Mouse (Mus musculus): ENCODE measurements around the gene Dbnl. TPM values are rescaled to one million over a fixed set of nuclear protein-coding genes. Genes with fewer than 3 reads are reported as not detected.
A peak's percentile ranks its signal among the peaks of the same experiment; 100 is the strongest.

Gene Dbnl
- polyA plus RNA-seq, 1 experiment: 21.8 TPM

- Histone ChIP-seq H3K4me1 (ENCODE audit: control insufficient read depth, insufficient read depth, insufficient read length, low read length) (no peaks in the 10 kb centered on the region), H3K27ac (replicated peaks; ENCODE audit: low read depth, low read length) (peak within 1 kb of the TSS; percentile 40; the same call in 1 of the 2 replicates), H3K4me3 (ENCODE audit: insufficient read depth, low read depth, low read length) (peak within 1 kb of the TSS; percentile 66)
Observed at GRCm38 (mm10) chr11:5837251-5838246, 49.3 kb downstream of the Dbnl start, which contains the start of gene Polm. Gene Polm, minus strand, starts transcription at chr11:5838016.

- Histone ChIP-seq H3K4me3 (ENCODE audit: insufficient read depth, low read depth, low read length) (no peak overlapping the region), H3K27ac (replicated peaks; ENCODE audit: low read depth, low read length) (no peak overlapping the region), H3K4me1 (ENCODE audit: control insufficient read depth, insufficient read depth, insufficient read length, low read length) (no peaks in the 10 kb centered on the region)
Observed at GRCm38 (mm10) chr11:5840346-5840745, 52.1 kb downstream of the Dbnl start.

GRCm38 (mm10) chr11:5841751-5842150 lies 53.5 kb downstream of the Dbnl start:
- Histone ChIP-seq H3K4me3 (ENCODE audit: insufficient read depth, low read depth, low read length) (no peak overlapping the region), H3K4me1 (ENCODE audit: control insufficient read depth, insufficient read depth, insufficient read length, low read length) (no peaks in the 10 kb centered on the region), H3K27ac (replicated peaks; ENCODE audit: low read depth, low read length) (no peak overlapping the region)

GRCm38 (mm10) chr11:5843131-5843530 lies 54.8 kb downstream of the Dbnl start:
- H3K27ac ChIP-seq (replicated peaks; ENCODE audit: low read depth, low read length): no peak overlapping the region
- no peaks in the 10 kb centered on the region for H3K4me1 ChIP-seq (ENCODE audit: control insufficient read depth, insufficient read depth, insufficient read length, low read length)
- no peak overlapping the region for H3K4me3 ChIP-seq (ENCODE audit: insufficient read depth, low read depth, low read length)

- H3K4me3 ChIP-seq (ENCODE audit: insufficient read depth, low read depth, low read length): no peak overlapping the region
- H3K4me1 ChIP-seq (ENCODE audit: control insufficient read depth, insufficient read depth, insufficient read length, low read length): no peaks in the 10 kb centered on the region
- no peak overlapping the region for H3K27ac ChIP-seq (replicated peaks; ENCODE audit: low read depth, low read length)
Observed at GRCm38 (mm10) chr11:5846639-5847345, 58.5 kb downstream of the Dbnl start.

- Histone ChIP-seq H3K4me1 (ENCODE audit: control insufficient read depth, insufficient read depth, insufficient read length, low read length) (no peaks in the 10 kb centered on the region), H3K4me3 (ENCODE audit: insufficient read depth, low read depth, low read length) (no peak overlapping the region), H3K27ac (replicated peaks; ENCODE audit: low read depth, low read length) (no peak overlapping the region)
Observed at GRCm38 (mm10) chr11:5848741-5849140, 60.5 kb downstream of the Dbnl start.

- H3K4me1 ChIP-seq (ENCODE audit: control insufficient read depth, insufficient read depth, insufficient read length, low read length): no peaks in the 10 kb centered on the region
- H3K27ac ChIP-seq (replicated peaks; ENCODE audit: low read depth, low read length): no peak overlapping the region
- H3K4me3 ChIP-seq (ENCODE audit: insufficient read depth, low read depth, low read length): no peak overlapping the region
Observed at GRCm38 (mm10) chr11:5849316-5849715, 61.0 kb downstream of the Dbnl start.

GRCm38 (mm10) chr11:5850452-5850851 lies 62.2 kb downstream of the Dbnl start:
- H3K4me1 ChIP-seq (ENCODE audit: control insufficient read depth, insufficient read depth, insufficient read length, low read length): no peaks in the 10 kb centered on the region
- H3K27ac ChIP-seq (replicated peaks; ENCODE audit: low read depth, low read length): no peak overlapping the region
- no peak overlapping the region for H3K4me3 ChIP-seq (ENCODE audit: insufficient read depth, low read depth, low read length)

Other genes with a start within 250 kb of the Dbnl start
- gene Ccdc117, start 246.3 kb upstream of the Dbnl start, polyA plus RNA-seq (2012; ENCODE audit: insufficient read depth, insufficient read length, missing spikeins): 6.7 and 15.8 TPM in 2 replicates
- gene Ankrd36, start 218.8 kb upstream of the Dbnl start, polyA plus RNA-seq (2012; ENCODE audit: insufficient read depth, insufficient read length, missing spikeins): not detected in 2 replicates
- 191 and 238 TPM in 2 replicates for gene Mrps24, start 72.8 kb upstream of the Dbnl start, polyA plus RNA-seq (2012; ENCODE audit: insufficient read depth, insufficient read length, missing spikeins)
- gene Urgcp, start 26.1 kb upstream of the Dbnl start, polyA plus RNA-seq (2012; ENCODE audit: insufficient read depth, insufficient read length, missing spikeins): 30.8 and 34.1 TPM in 2 replicates
- gene Pgam2, start 15.2 kb downstream of the Dbnl start, polyA plus RNA-seq (2012; ENCODE audit: insufficient read depth, insufficient read length, missing spikeins): 40.4 and 46.7 TPM in 2 replicates
- 2.1 and 2.9 TPM in 2 replicates for gene Polm, start 49.5 kb downstream of the Dbnl start, polyA plus RNA-seq (2012; ENCODE audit: insufficient read depth, insufficient read length, missing spikeins)
- 9.8 and 10.7 TPM in 2 replicates for gene Aebp1, start 73.5 kb downstream of the Dbnl start, polyA plus RNA-seq (2012; ENCODE audit: insufficient read depth, insufficient read length, missing spikeins)
- gene Pold2, start 89.8 kb downstream of the Dbnl start, polyA plus RNA-seq (2012; ENCODE audit: insufficient read depth, insufficient read length, missing spikeins): 33.6 and 43.7 TPM in 2 replicates
- gene Myl7, start 110.3 kb downstream of the Dbnl start, polyA plus RNA-seq (2012; ENCODE audit: insufficient read depth, insufficient read length, missing spikeins): not detected in 2 replicates
- gene Gck, start 161.6 kb downstream of the Dbnl start, polyA plus RNA-seq (2012; ENCODE audit: insufficient read depth, insufficient read length, missing spikeins): 1.5 TPM in 1 of 2 replicates, not detected in the other
- gene Ykt6, start 167.2 kb downstream of the Dbnl start, polyA plus RNA-seq (2012; ENCODE audit: insufficient read depth, insufficient read length, missing spikeins): 42.9 TPM in 2 replicates